Mouse (Mus musculus): Measurements from ENCODE around the gene Trim11.

DNA sequence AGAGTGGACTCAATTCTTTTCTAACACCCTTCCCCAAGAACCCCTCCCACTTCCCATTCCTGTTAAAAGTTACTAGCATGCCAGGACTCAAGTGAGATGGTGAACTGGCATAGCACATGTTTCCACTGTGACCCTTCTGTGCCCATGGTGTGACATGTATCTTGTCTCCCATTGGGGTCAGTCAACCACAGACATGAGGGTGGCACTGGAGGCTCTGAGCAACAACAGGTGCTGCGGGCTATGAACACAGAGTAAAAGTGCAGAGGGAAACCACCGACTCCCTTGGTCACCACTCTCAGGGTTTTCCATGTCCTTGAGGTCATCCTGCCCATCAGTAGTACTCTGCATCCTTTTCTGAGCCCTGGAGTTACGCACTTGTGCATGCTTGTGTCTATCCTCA lies 6.1 kb upstream of the Trim11 start:
- no peak for TF ChIP-seq CTCF (IDR thresholded peaks at IDR 0.05; ENCODE audit: low read depth)
- no peak for TF ChIP-seq EP300 (IDR thresholded peaks at IDR 0.05; ENCODE audit: low read depth)
